Mouse (Mus musculus) erythroblast, embryonic 14.5 days (primary cell): ENCODE data around the gene H13.

Experiments used
- GATA1 ChIP-seq: IDR thresholded peaks from 2 replicates; pipeline ENCODE4 v1.6.1; 2012; ENCODE audit warnings: low read length, inconsistent platforms, mixed read lengths
- TAL1 ChIP-seq: IDR thresholded peaks from 3 replicates; pipeline ENCODE4 v1.6.1; 2012; ENCODE audit warnings: low read length, inconsistent platforms, mixed read lengths

DNA sequence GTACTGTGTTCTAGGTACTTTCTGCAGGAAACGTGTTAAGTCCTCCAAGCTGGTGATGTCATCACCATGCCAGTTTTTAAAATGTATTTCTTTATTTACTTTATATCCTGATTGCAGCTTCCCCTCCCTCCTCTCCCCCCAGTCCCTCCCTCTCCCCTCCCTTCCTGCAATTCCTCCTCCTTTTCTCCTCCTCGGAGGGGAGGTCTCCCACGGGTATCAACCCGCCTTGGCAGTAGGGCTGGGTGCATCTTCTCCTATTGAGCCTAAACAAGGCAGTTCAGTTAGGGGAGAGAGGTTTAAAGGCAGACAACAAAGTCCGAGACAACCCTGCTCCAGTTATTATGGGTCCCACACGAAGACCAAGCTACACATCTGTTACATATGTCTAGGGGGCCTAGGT lies 30.4 kb upstream of the H13 start:
- no peak for TF ChIP-seq GATA1
- no peak for TF ChIP-seq TAL1
